In the genomic region with DNA sequence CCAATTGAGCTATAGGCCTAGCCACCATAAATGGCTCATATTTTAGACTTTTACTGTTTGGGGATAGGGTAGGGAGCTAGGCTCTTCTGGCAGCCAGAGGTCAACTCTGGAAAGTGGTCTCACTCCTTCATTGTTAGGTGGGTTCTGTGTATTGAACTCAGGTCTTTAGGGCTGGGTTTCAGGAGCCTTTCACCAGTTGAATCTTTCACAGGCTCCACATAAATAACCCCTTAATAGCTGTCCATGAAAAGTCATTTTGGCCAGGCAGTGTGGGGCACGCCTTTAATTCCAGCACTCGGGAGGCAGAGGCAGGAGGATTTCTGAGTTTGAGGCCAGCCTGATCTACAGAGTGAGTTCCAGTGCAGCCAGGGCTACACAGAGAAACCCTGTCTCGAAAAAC, we compare ENCODE assay signal across 9 mouse cellular contexts. TPM values are rescaled to one million over a fixed set of nuclear protein-coding genes. Genes with fewer than 3 reads are reported as not detected.
DNase-seq lines count a peak whose midpoint lies in the region; ATAC-seq and TF ChIP-seq lines count a peak whose summit lies in the region.
"Had no signal": no experiment of that assay in that cellular context is flagged by ENCODE, and none has a peak within 500 bp of the region (broad histone marks: within the 10 kb centered on the region; RNA-seq: fewer than 3 reads in every experiment).

No protein-coding gene starts in this region.

- 79% methylated on average over 3 of the region's 3 CpGs for WGBS in heart, postnatal 0 days
- 67% methylated on average over 3 of the region's 3 CpGs for whole genome bisulfite sequencing in liver, embryonic 16.5 days (ENCODE audit: insufficient replicate concordance)

- no peaks in the 10 kb centered on the region for H3K27me3 ChIP-seq in ES-Bruce4 (ENCODE audit: control insufficient read depth, insufficient read depth, low read length, poor library complexity, severe bottlenecking)
- H3K27me3 ChIP-seq in heart, postnatal 0 days (ENCODE audit: control insufficient read depth, insufficient read depth, low read length): no peaks in the 10 kb centered on the region
- no peaks in the 10 kb centered on the region for H3K27me3 ChIP-seq in liver, embryonic 16.5 days (ENCODE audit: control insufficient read depth, insufficient read depth, low read depth, low read length)

- peak; percentile 92 for DNase-seq in heart, adult 11 months
- no peak for DNase-seq in heart, postnatal 4 days
- DNase-seq in heart, postnatal 0 days (ENCODE audit: low spot score): no peak
- DNase-seq in cerebellum, adult 18-20 months: no peak
- no peak for DNase-seq in urinary bladder, postnatal 14 days (ENCODE audit: low spot score)

- TF ChIP-seq CTCF in ES-Bruce4 (IDR thresholded peaks at IDR 0.05; ENCODE audit: low read depth, low read length): no peak
- no peak for TF ChIP-seq CTCF in heart, postnatal 0 days (IDR thresholded peaks at IDR 0.05; ENCODE audit: low read depth)

- H3K9me3 ChIP-seq in ES-Bruce4 (replicated peaks; ENCODE audit: control insufficient read depth, insufficient read depth, low read length, poor library complexity, severe bottlenecking): no peaks in the 10 kb centered on the region
- H3K9me3 ChIP-seq in heart, postnatal 0 days (replicated peaks; ENCODE audit: control insufficient read depth, low read length): no peaks in the 10 kb centered on the region
- no peaks in the 10 kb centered on the region for H3K9me3 ChIP-seq in liver, embryonic 16.5 days (replicated peaks; ENCODE audit: control insufficient read depth, low read length)

- no peak for TF ChIP-seq POLR2A in ES-Bruce4 (IDR thresholded peaks at IDR 0.05; ENCODE audit: insufficient read depth, low read length)

- H3K9ac ChIP-seq in ES-Bruce4 (ENCODE audit: low read depth, poor library complexity, severe bottlenecking): peak overlapping the region; percentile 98
- H3K9ac ChIP-seq in heart, postnatal 0 days (replicated peaks; ENCODE audit: low read depth, low read length): no peak overlapping the region
- H3K9ac ChIP-seq in liver, embryonic 16.5 days (ENCODE audit: low read depth, low read length): peak overlapping the region; percentile 99

- peaks cover 2% of the 10 kb centered on the region for H3K4me1 ChIP-seq in ES-Bruce4 (ENCODE audit: control insufficient read depth, insufficient read depth, low read length)
- peaks cover 13% of the 10 kb centered on the region for H3K4me1 ChIP-seq in heart, postnatal 0 days (ENCODE audit: control insufficient read depth, insufficient read depth)
- peaks cover 39% of the 10 kb centered on the region for H3K4me1 ChIP-seq in liver, embryonic 16.5 days (ENCODE audit: control insufficient read depth, low read depth, low read length)

- no peak for ATAC-seq in heart, postnatal 0 days (ENCODE audit: insufficient read depth, low read depth)
- no peak for ATAC-seq in liver, embryonic 16.5 days (ENCODE audit: low read depth)
- no peak for ATAC-seq in frontal cortex, adult (ENCODE audit: low TSS enrichment)

- H3K36me3 ChIP-seq in ES-Bruce4 (ENCODE audit: control insufficient read depth, insufficient read depth, low read length, poor library complexity, severe bottlenecking): peaks cover 35% of the 10 kb centered on the region
- H3K36me3 ChIP-seq in heart, postnatal 0 days (replicated peaks; ENCODE audit: control insufficient read depth, insufficient read depth, low read length): peaks cover 27% of the 10 kb centered on the region
- H3K36me3 ChIP-seq in liver, embryonic 16.5 days (ENCODE audit: control insufficient read depth, insufficient read depth): peaks cover 16% of the 10 kb centered on the region

- H3K4me3 ChIP-seq in ES-Bruce4 (ENCODE audit: low read depth, low read length): peak overlapping the region; percentile 98
- peak overlapping the region; percentile 99 for H3K4me3 ChIP-seq in heart, postnatal 0 days (ENCODE audit: low read depth, low read length)
- H3K4me3 ChIP-seq in liver, embryonic 16.5 days (ENCODE audit: low read depth, low read length): peak overlapping the region; percentile 99

- TF ChIP-seq EP300 in ES-Bruce4 (IDR thresholded peaks at IDR 0.05; ENCODE audit: insufficient read depth, low read depth, low read length): no peak
- TF ChIP-seq EP300 in heart, postnatal 0 days (IDR thresholded peaks at IDR 0.05; ENCODE audit: low read depth): no peak

- peak overlapping the region; percentile 94 for H3K27ac ChIP-seq in ES-Bruce4 (ENCODE audit: insufficient read depth, low read length)
- peak overlapping the region; percentile 100 for H3K27ac ChIP-seq in heart, postnatal 0 days (ENCODE audit: low read depth)
- peak overlapping the region; percentile 97 for H3K27ac ChIP-seq in liver, embryonic 16.5 days (ENCODE audit: low read length)

- peak overlapping the region; percentile 69 for H3K4me2 ChIP-seq in heart, postnatal 0 days (ENCODE audit: low read depth, low read length)
- H3K4me2 ChIP-seq in liver, embryonic 16.5 days (ENCODE audit: low read depth, low read length): peak overlapping the region; percentile 82

RNA-seq across cellular contexts. Expression of gene Mcl1, which starts 0.9 kb away (rescaled TPM):
- 100 to 1,000 TPM; 112 to 115 TPM for total RNA-seq in heart, postnatal 4 days (2021)
- 247 and 264 TPM in 2 replicates for polyA plus RNA-seq in ES-Bruce4 (2011; ENCODE audit: insufficient read depth, insufficient read length, low read depth, missing spikeins)
- 213 and 278 TPM in 2 replicates for total RNA-seq in heart, postnatal 0 days (2014; rRNA removed; ENCODE audit: low replicate concordance)
- polyA plus RNA-seq in heart, postnatal 0 days (2015; fragmentation: Nextera tagmentation; extraction: Ambion mirVana): 50.1 and 51.9 TPM in 2 replicates
- polyA plus RNA-seq in liver, embryonic 16.5 days (2015; fragmentation: Nextera tagmentation; extraction: Ambion mirVana): 11.1 and 14.5 TPM in 2 replicates

RNA-seq across cellular contexts. Expression of gene Adamtsl4, which starts 30.0 kb away (rescaled TPM):
- total RNA-seq in heart, postnatal 4 days (2021): 10 to 100 TPM; 13.5 to 14.6 TPM
- polyA plus RNA-seq in ES-Bruce4 (2011; ENCODE audit: insufficient read depth, insufficient read length, low read depth, missing spikeins): 6.9 and 10.1 TPM in 2 replicates
- total RNA-seq in heart, postnatal 0 days (2014; rRNA removed; ENCODE audit: low replicate concordance): 20.2 and 23.8 TPM in 2 replicates
- polyA plus RNA-seq in heart, postnatal 0 days (2015; fragmentation: Nextera tagmentation; extraction: Ambion mirVana): 7.5 and 11.2 TPM in 2 replicates
- 0.74 and 0.83 TPM in 2 replicates for polyA plus RNA-seq in liver, embryonic 16.5 days (2015; fragmentation: Nextera tagmentation; extraction: Ambion mirVana)
- total RNA-seq: hematopoietic stem cell, adult 5-6 weeks had no signal

RNA-seq across cellular contexts. Expression of gene Ensa, which starts 32.9 kb away (rescaled TPM):
- total RNA-seq in heart, postnatal 4 days (2021): 10 to 100 TPM; 49.2 to 50.5 TPM
- polyA plus RNA-seq in ES-Bruce4 (2011; ENCODE audit: insufficient read depth, insufficient read length, low read depth, missing spikeins): 67.4 and 68.5 TPM in 2 replicates
- total RNA-seq in heart, postnatal 0 days (2014; rRNA removed; ENCODE audit: low replicate concordance): 43.3 and 49.6 TPM in 2 replicates
- 38.5 and 40.6 TPM in 2 replicates for polyA plus RNA-seq in heart, postnatal 0 days (2015; fragmentation: Nextera tagmentation; extraction: Ambion mirVana)
- polyA plus RNA-seq in liver, embryonic 16.5 days (2015; fragmentation: Nextera tagmentation; extraction: Ambion mirVana): 32.8 and 33.4 TPM in 2 replicates
